Mouse (Mus musculus) mouse embryonic stem cell (cell line): ENCODE results near the gene Igf1r.

Experiments used
- in situ Hi-C, 2 experiments: fragments of 300-500 bp; cut with MboI; formaldehyde crosslinking; loops; 1 replicate in 1 of 2; 3 replicates in 1 of 2; pipeline ENCODE4 v1.14.3; 2019 to 2020; ENCODE audit warnings: low sequenced_read_pairs in 2 of 2, low pct_unique_long_range_greater_than_20kb in 1 of 2, mixed read lengths in 1 of 2; ENCODE audit not compliant: unreplicated experiment in 1 of 2

The Igf1r gene

DNA sequence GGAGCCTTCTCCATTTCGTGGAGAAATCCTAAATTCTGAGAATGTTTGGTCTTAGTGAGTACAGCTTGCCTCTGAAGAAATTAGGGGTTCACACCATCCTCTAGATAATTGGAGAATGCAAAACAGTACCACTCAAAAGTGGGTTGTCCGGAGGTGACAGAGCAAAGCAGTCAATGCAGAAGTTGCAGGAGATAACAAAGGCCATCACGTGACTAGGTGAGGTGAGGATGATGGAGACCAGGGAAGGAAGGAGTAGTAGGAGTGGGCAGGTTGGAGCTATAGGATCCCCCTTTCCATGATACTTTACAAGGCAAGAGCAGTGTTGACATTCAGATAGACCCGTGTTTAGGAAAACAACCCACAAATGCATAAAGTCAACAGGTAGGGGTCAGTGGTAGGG lies 41.0 kb downstream of the Igf1r start:
- in situ Hi-C loops, result no loop called here

DNA sequence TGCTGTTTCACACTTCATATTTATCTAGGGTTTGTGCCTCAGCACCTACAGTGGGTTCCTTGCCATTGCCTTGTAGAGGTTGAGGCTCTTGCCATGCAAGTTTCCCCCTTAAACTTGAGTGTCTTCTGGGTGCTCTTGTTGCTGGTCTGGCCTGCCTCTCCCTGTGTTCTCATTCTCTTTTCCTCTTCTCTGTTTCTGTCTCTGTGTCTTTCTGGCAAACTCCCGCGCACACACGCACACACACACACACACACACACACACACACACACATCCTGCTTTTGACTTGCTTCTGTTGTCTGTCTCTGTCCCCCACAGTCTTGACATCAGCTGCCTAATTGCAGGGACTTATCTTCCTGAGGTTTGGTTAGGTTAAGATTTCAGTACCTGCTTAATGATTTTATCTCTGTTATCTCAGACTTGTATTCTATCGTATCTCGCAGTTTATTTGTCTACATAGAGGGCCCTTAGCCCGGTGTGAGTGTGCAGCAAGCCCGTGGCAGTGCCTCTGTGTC lies 41.8 kb downstream of the Igf1r start:
- in situ Hi-C loops, result no loop called here

DNA sequence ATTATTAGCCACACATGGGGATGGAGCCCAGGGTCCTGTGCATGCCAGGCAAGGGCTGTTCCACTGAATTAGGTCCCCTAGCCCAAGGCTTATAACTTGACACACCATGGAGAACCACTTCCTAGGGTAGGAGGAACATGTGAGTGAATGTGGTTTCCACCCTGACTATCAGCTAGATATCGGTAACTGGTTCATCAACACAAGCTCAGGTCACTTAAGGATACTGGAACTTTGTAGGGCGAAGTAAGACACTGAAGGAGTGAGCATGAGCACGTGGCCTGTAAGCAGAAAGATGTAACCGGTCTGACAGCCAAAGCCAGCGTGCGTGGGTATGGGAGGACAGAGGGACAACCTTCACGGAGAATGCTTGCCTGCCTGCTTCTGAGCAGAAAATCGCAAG lies 42.6 kb downstream of the Igf1r start:
- in situ Hi-C loops, result no loop called here

DNA sequence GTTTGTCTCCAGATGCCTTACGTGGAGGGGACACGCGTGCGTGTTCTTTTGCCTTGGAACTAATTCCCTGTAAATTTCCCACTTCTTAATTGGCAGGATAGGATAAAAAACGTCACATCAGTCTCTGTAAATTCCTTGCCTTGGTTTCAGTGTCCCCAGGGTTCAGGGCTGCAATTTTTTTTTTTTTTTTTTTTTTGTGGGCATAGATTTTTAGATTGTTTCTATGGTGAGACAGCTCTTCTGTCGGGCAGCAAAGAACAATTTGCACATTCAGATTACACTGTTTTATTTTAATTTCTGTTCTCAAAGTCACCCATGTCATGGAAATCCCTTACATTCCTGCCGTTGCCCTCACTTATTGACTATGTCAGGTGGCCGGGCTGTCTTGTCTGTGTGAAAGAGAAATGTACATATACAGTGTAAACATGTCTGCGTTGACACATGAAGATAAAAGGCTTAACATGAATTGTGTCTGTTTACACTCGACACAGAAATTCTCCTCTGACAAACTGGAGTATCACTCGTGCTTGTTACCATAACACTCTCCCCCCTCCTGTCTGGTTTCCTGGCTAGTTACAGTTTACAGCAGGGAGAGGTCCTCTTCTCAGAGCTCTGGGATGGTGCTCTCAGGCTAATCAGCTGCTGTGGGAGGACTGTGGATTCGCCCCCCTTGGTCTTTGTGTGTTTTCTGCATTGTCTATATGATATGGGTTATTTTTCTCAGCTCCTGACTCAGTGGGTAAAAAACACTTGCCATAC lies 43.8 kb downstream of the Igf1r start:
- in situ Hi-C loops, result no loop called here

DNA sequence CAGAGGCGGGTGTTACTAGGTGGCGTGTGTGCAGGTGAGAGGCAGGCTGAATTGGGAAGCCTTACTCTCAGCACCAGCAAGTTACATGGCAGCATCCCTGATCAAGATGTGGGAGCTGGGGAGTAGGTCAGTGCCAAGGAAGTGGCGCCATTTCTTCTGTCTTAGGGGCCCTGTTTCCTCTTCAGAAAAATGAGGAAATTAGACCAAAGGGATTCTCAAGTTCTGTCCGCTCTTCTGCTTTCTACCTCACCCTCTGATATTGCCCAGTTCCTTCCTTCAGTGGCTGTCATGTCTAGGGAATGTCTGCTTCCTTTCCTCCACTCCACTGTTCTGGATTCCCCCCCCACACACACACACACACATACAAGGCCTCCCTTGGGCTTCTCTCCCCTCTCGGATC lies 48.6 kb downstream of the Igf1r start:
- in situ Hi-C loops, result no loop called here

DNA sequence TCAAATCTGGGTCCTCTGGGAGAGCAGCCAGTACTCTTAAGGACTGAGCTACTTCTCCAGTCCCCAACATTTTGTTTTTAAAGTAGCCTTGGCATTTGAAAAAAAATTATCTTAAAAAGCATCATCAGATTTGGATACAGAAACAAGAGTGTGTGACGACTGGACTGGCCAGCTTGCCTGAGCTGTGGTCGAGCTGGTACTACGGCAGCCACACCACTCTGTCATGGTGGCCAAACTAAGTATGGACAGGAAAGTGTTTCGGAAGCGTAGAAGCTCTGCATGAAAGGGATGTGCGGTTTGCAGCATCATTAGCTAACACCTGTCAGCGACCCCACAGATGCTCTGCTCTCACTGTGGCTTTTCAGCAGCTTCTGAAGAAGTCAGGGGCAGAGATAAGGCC lies 53.4 kb downstream of the Igf1r start:
- in situ Hi-C loops, result no loop called here

DNA sequence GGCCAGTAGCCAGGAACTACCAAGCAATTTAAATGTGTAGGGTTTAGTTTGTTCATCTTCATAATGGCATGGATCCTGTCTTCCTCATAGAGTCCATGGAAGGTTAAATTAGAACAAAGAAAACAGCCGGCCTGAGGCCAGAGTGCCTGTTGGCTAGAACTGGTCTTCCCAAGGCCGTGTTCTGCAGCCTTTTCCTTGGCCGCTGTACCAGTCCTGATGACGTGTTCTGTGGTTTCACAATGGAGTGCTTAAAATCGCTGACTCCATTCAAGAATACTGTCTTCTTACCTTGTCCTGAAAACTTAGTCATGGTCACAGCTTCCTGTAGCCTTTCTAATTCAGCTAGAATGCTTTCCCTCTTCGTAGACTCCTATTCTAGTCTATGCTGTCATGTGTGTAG lies 53.9 kb downstream of the Igf1r start:
- in situ Hi-C loops, result no loop called here

DNA sequence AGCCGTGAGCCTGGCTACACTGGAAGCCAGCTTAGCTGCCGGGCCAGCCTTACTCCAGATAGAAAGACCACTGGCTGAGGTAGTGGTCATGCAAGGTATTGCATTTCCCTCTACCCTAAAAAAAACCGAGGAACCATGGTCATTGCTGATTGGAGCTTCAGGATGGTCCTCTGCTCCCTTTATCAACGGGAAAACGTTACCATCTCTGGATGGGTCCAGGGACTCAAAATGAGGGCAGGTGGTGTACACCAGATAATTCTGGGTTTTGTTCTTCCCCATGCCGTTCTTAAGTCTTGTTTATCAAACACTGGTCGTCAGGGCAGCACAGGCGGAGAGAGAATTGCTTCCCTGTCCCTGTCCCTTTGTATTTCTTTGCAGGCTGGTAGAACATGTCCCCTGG lies 57.0 kb downstream of the Igf1r start:
- in situ Hi-C loops, result no loop called here

DNA sequence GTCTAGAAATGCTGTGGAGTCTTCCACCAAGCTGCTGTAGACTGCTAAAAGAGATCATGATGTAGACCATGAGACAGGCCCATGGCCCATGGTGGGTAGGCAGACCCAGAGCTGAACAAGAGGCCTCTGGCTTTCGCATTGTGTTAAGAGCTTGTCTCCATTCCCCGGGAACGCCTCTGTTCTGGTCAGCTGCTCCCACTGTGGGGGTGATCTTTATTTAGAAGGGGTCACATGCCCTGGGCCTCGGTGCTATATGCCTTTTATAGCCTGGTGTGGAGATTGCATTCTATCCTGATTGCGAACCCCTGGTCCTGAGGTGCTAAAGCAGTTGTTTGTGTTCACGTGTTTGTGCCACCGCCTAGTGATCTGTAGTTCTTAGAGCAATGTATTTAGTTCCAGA lies 57.5 kb downstream of the Igf1r start:
- in situ Hi-C loops, result no loop called here

DNA sequence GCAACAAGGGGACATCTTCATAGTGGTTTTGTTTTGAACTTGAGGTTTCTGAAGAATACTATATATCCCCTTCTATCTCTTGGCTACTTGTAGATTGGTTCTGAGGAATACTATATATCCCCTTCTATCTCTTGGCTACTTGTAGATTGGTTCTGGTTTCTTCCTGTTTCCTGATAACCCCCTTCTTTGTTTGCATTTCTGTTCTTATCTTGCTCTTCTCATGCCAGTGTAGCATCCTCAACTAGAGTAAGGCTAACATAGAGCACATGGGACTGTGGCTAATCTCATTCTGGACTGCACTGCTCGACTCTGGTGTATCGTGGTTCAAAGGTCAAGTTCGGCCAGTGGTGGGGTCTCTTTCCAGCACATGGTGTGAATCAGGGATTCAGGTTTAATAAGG lies 58.2 kb downstream of the Igf1r start:
- in situ Hi-C loops, result no loop called here

DNA sequence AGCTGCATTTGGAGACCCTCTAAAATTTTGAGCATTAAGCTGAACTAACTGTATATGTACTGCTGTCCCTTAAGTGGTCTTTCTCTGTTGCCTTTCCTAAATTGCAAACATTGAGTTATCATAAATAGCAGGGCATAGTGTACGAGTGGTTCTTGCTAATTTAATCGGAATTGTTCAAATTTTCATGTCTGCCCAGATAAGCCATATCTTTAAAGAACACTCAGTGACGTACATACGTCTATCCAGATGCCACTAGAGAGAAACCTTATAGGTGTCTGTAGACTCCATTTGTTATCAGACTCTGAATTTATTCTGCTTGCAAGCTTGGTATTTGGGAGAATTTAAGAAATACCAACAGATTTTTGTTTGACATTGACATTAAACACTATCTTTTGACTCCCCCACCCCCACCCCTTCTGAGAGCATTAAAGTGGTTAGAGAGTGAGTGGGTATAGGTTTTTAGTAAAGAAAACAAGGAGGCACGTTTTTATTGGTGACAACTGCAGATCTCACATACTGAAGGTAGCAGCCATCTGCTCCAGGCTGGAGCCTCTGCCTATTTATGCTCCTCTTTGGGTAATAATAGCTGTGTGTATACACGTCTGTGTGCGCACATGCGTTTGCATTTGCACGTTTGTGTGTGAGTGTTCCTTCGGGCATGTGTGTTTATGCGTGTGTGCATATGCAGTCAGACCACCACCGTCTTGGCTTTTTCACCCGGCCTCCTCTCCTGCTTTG lies 58.9 kb downstream of the Igf1r start:
- in situ Hi-C loops, result no loop called here

DNA sequence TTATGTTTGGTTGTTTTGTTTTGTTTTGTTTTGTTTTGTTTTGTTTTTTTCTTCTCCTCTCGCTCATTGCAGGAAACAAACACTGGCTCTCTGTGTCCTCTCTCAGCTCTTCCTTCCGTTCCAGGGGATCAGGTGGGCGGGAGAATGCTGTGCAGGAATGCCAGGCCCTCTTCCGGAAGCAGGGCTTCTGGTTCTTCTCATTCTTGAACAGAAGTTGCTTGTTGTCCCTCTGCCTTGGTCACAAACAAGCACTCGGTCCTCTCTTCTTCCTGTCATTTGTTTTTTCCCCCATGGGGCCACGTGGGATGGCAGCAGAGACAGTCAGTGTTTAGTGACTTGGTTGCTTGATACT lies 59.5 kb downstream of the Igf1r start:
- in situ Hi-C loops, result no loop called here

DNA sequence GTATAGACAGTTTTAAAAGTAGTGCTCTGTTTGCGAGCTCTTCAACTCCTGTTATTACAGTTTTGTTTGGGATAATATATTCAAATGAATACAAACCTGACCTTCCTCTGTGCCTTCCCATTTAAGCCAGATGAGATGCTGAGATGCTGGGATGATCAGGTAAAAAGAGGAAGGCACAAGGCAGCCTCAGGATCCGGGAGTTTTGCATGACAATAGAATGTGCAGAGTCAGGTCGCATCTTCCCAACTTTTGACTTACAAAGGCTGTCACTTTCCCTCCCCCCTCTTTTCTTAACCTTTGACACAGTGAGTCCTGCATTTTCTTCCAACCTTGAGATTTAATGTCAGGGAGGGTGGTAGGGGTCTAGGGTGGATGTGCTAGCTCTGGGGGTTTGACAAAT lies 61.9 kb downstream of the Igf1r start:
- in situ Hi-C loops, result no loop called here

DNA sequence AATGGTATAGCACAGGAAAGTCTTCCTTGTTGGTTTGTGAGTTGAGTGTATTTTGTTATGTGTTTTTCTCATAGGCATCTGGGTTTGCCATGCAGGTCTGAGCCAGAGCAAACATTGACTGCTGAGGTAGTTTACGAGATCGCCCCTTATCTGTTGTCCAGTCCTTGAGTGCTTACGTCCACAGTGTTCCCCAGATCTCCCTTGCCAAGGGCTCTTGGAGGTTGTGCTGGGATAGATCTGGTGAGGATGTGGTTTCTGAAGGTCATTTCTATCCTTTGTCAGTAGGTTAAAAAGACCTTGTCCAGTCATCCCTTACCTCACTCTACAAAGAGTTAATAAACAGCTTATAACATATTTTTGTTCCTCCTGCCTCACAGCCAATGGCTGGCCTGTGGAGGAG lies 62.8 kb downstream of the Igf1r start:
- in situ Hi-C loops, result no loop called here

DNA sequence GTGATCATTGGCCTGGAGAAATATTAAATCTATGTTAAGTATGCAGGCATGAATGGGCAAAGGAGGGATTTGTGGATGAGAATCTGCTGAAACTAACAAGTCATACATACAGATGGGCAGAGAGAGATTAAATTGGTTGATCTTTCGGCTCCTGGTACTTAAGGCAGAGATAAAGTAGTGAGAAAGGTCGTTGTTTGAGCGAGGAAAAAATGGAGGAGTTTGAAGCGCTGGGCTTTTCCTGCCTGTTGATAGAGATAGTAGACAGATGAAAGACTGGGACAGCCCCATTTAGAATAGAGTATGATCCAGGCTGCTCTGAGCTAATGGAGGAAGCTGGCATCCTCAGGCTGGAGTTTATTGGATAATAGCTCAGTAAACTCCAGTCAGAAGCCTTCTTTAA lies 65.4 kb downstream of the Igf1r start:
- in situ Hi-C loops, result no loop called here

DNA sequence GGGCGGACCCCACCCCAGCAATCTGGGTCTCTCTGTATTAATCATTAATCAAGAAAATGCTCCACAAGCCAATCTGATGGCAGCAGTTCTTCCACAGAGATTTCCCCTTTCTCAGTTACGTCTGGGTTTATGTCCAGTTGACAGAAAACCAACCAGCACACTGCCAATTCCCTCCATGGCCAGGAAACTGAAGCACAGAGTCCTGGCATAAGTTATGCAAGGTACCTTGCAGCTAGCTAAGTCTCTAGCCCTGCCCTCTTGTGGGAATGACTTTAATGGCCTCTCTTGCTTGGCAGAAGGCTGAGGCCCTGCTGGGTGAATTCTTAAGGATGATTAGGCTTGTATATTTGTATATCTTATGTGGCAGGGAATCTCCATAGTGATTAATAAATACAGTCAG lies 67.9 kb downstream of the Igf1r start:
- in situ Hi-C loops, result no loop called here

DNA sequence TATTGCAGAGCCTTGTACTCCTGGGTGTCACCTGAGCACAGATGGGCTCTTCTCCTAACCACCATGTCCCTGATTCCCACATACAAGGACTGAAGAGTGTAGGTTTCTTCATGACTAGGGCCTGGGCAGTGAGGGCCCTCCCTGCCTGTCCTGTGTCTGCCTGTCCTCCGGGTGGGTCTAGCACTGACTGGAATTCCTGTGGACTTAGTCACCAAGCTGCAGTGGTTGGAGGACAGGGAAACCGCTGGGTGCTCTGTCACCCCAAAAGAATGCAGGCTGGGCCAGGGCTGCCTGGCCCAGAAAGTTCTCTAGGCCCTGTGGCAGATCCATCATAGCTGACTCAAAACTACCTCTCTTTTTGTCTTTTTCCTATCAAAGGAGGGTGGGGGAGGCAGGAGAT lies 69.1 kb downstream of the Igf1r start:
- in situ Hi-C loops, result no loop called here

DNA sequence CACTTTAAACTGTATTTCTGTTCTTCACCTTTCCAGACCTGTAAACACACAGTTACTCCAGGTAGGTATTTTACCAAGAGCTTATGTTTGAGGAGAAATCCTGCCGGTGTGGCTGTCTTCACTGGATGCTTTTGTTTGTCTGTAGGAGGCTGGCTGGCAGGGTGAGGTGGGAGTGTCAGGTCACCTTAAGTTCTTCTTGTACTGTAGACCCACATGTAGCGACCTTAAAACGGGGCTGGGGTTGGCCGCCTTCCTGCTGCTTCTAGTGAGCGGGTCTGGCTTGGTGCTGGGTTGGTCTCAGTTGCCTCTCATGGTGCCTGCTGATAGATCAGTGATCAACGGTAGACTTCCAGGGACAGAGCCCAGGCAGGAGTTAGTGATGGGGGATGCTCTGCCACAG lies 69.6 kb downstream of the Igf1r start:
- in situ Hi-C loops, result no loop called here

DNA sequence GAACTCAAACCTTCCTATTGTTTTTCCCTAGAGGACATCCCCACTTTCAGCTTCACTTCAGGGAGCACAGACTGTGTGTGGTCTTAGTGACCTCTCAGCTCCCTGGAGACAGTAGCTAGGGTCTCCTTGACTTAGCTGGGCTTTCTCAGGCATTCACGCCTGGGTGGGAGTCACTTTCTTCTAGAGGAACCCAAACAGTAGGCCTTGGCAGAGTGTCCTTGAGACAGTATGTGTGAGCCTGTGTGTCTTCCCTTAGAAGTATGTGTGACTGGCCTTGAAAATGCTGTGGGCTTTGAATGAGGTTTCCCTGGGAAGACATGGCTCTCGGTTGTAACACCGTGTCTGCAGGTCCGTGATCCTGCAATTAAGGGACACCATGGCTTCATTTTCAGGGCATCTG lies 71.3 kb downstream of the Igf1r start:
- in situ Hi-C loops, result no loop called here

DNA sequence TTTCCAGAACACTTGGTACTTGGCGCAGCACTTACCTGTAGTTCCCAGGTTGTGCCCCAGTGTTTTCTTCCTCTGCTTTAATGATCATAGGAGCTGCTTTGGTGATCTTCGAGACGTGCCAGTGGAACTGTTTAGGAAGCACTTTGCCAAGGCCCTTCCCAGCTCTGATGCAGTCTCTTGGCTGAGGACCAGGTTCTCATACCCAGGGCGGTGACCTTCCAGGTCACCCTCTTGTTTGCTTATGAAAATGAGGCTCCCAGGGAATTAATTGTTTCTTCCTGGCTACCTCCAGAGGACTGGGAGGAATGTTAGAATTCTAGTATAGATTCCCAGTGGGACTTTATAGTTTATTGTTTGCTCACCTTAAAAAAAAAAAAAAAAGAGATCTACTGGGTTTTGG lies 72.0 kb downstream of the Igf1r start:
- in situ Hi-C loops, result no loop called here
